Mouse (Mus musculus): ENCODE measurements at regions not wholly inside any gene's neighbourhood (a gene's known extent, or its start where the extent isn't known, plus 50 kb on each side); places are given as distances from the start of the nearest gene placed in this dataset.

DNA sequence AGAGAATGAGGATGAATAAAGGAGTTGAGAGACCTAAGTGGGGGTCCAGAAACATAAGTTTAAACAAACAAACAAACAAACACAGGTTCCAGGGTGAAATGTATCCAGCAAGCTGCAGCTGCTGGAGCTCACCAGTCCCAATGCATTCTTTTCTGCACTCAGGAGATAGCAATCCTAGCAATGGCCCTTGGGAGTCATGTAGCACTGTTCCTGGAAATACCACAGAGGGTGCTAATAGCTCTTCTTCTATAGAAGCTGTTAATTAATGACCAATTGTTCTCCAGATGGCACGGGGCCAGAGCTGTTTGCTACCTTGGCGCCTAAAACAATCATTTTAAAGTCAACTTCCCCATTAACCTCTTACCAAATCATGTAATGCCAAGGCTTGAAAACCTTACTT lies 622.8 kb upstream of the Nrsn1 start:
- no peak for TF ChIP-seq GATA1 (IDR thresholded peaks at IDR 0.05; ENCODE audit: borderline replicate concordance, low read length)
- no peak for TF ChIP-seq FLI1 (IDR thresholded peaks at IDR 0.05; ENCODE audit: low read length)

All from megakaryocyte, embryonic 14.5 days (primary cell).